Mouse (Mus musculus): ENCODE measurements around the gene Anapc7.
"Not testable (repeated sequence)": the region's sequence is repeated elsewhere in the genome, so short reads cannot be mapped to it uniquely, and the experiment has no call there.

The Anapc7 gene

GRCm38 (mm10) chr5:122405537-122405936, 16.0 kb upstream of the Anapc7 start:
- no peak for DNase-seq (ENCODE audit: low spot score)

GRCm38 (mm10) chr5:122409692-122410645, 11.5 kb upstream of the Anapc7 start:
- no peak for DNase-seq (ENCODE audit: low spot score)

DNA sequence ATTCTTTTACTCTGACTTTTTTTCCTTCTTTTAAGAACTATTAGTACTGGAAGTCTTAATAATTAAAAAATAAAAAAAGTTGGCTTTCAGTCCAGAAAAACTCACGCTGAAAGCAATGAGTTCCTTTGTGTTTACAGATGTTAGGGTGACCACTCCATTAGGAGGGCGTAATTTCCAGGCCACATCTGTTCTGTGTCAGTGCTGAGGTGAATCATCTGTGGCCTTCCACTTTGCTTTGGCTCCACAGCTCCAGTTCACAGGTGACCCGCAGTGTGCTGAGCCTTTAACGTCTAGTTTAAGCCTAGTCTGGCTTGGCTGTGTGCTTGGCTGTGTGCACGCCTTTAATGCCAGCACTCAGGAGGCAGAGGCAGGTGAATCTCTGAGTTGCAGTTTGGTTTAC, 9.6 kb upstream of the Anapc7 start:
- no peak for DNase-seq (ENCODE audit: low spot score)

DNA sequence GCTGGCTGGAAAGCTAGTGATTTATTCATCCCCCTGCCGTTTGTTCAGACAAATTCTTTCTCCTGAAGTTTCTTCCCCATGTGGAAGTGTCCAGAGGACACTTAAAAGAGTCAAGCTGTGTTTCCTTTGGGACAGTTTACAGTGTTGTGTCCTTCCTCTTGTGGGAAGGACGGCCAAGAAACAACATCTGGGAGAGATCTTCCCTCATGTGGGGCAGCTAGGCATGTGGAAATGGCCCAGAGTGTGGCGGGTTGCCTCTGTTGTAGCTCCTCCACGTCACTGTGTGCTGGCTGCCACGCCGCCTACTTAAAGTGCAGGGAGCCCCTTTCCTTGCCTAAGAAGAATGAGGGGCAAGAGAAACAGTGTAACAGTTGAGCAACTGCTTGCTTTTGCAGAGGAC, 8.7 kb upstream of the Anapc7 start:
- DNase-seq (ENCODE audit: low spot score) = no peak

DNA sequence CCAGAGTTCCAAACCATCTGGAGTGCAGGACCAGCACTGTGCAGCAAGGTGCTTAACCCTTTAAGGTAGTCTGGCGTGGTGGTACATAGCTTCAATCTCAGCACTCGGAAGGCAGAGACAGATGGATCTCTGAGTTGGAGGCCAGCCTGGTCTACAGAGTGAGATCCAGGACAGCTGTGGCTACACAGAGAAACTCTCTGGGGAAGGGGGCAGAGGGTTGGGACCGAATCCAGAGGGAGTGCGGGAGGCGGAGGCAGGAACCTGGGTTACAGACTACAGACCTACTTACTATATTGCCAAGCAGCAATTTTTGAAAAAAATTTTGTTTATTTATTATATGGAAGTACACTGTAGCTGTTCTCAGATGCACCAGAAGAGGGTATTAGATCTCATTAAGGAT, 7.1 kb upstream of the Anapc7 start:
- no peak for DNase-seq (ENCODE audit: low spot score)

- DNase-seq (ENCODE audit: low spot score) = no peak
Measured at GRCm38 (mm10) chr5:122415465-122415864, 6.0 kb upstream of the Anapc7 start.

DNA sequence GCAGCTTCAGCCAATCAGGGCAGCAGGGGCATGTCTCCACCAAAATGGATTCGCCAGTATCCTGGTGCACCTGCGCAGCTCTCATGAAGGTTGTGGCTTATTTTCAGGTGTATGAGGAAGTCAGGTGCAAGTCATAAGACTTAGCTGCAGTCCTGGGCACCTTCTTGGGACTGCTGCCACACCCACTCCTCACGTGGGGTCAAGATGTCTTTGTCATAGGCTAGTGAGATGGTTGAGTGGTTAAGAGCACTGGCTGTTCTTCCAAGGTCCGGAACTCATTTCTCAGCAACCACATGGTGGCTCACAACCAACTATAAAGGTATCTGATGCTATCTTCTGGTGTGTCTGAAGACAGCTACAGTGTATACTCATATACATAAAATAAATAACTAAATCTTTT, 817 bp upstream of the Anapc7 start:
- not testable (repeated sequence) for DNase-seq (ENCODE audit: low spot score)

DNA sequence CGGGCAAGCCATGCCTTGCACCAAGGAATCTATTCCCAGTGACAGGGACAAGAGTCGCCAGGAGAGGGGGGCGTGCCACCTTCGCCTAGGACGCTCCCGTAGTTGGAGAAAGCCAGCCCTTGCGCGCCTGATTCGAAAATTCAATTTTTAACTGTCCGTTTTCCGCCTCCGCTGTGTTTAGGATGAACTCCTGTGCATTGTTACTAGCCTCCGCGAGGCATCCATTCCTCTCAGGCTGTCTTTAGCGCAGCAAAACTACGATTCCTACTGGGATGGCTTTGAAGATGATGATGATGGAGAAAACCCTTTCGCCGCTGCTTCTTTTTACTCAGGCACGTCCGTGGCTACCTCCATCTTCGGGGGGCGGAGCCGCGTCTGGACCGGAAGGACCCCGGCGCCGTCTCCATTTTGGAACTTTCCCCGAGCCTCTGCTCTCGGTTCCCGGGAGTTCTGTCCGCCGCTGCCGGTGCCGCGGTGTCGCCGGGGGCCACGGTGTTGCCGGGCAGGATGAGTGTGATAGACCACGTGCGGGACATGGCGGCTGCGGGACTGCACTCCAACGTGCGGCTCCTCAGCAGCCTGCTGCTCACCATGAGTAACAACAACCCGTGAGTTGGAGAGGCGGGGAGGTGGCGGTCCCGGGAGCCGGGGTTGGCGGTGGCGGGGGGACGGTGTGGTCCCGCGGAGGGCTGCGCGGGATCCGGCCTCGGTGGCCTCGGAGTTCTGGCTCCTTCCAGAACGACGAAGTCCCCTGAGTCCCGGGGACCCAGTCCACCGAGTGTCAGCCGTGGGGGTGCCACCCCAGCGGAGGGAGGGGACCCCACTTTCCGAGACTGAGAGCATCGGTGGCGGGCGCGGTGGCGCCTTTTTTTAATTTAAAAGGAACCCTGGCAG, 825 bp downstream of the Anapc7 start:
- peak; percentile 90 for DNase-seq (ENCODE audit: low spot score)

- peak; percentile 6 for DNase-seq (ENCODE audit: low spot score)
Measured at GRCm38 (mm10) chr5:122423083-122423482, 1.6 kb downstream of the Anapc7 start.

DNA sequence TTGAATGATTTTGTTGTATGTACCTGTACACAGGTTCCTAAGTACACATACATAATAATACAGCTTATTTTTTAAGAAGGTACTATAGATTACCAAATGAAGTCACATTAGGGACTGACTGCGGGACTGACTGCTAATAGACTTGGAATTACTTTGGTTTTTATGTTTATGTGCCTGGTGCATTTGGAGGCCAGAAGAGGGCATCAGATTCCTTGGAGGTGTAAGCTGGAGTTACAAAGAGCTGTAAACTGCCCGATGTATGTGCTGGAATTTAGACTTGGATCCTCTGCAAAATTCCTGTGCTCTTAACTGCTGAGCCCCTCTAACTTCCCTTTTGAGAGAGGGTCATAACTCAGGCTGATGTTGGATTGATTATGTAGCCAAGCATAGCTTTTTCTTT, 4.1 kb downstream of the Anapc7 start:
- DNase-seq (ENCODE audit: low spot score) = no peak

- DNase-seq (ENCODE audit: low spot score) = no peak
Measured at GRCm38 (mm10) chr5:122430036-122430775, 8.7 kb downstream of the Anapc7 start.

GRCm38 (mm10) chr5:122431221-122431620, 9.7 kb downstream of the Anapc7 start:
- no peak for DNase-seq (ENCODE audit: low spot score)

DNA sequence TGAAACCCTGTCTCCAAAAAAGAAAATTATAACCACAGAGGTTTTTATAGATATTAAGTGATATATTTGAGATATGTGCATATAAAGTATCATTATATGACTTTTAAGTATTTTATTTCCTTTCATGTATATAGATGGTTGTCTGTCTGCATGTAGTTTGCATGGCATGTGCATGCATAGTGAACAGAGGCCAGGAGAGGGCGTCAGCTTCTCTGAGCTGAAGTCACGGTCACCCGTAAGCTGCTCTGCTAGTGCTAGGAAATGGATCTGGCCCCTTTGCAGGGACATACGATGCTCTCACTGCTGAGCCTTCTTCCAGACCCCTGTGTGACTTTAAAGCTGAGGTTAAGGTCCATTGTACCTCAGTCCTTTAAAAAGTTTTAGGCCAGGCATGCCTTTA, 13.0 kb downstream of the Anapc7 start:
- no peak for DNase-seq (ENCODE audit: low spot score)

DNA sequence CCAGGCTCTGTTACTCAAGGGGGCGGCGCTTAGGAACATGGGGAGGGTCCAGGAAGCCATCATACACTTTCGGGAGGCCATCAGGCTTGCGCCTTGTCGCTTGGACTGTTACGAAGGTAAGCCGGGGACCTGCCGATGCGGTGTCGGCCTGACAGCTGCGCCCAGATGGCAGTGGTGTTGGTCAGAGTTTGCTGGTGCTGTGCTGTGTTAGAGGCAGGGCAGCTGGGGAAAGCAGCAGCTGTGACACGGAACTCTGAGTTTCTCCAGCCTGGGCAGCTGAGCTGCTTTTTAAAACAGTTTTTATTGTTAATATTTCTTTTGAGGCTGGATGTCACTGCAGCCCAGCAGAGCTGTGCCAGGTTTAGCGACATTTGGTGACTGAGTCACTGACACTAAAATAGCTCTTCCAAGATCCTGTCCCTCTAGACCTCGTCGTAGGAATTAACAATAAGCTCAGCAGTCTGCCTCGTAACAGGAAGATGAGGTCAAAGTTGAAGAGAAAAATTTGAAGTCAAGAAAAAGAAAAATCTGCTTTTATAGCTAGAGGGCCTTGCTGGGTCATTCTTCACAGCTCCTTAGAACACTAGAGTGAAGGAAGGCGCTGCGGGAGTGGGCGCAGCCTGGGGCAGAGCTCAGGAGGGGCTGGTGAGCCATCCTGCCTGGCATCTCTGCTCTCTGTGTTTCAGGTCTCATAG, 18.1 kb downstream of the Anapc7 start:
- no peak for DNase-seq (ENCODE audit: low spot score)

DNA sequence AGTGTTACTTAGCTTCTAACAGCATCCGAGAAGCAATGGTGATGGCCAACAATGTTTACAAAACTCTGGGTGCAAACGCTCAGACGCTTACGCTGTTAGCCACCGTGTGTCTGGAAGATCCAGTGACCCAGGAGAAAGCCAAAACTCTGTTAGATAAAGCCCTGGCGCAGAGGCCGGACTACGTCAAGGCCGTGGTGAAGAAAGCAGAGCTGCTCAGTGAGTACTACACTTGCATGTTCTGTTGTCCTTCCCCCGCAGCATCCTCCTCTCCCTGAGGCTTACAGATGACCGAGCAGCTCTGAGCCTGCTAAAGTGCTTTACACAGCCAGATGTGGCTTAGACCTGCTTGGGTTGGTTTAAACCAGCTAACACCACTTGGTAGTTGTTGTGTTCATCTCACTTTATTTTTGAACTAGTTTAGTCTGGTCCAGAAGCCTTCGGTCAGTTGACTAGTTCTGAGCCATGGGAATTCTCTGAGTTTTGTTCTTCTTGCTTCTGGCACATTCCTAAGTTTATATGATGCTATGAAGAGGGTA, 18.7 kb downstream of the Anapc7 start:
- no peak for DNase-seq (ENCODE audit: low spot score)

- no peak for DNase-seq (ENCODE audit: low spot score)
Measured at GRCm38 (mm10) chr5:122444492-122444891, 23.0 kb downstream of the Anapc7 start.

GRCm38 (mm10) chr5:122445051-122445610, 23.6 kb downstream of the Anapc7 start:
- no peak for DNase-seq (ENCODE audit: low spot score)

DNA sequence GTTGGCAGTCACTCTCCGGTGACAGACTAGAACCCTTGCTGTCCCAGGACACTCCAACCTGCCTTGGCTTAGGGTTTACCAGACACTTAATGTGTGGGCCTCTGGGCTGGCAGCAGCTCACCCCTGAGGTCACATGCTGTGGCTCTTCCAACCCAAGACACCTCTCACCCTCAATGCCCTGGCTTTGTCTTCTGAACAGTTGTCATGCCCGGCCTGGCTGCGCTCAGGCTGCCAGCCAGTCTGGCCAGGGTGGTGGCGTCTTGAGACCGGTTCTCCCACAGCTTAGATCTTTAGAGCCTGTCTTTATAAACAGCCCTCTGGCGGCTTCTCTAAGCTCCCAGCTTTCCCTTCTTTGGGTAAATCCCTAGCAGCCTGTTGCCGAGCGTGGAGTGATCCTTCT, 26.4 kb downstream of the Anapc7 start:
- no peak for DNase-seq (ENCODE audit: low spot score)

GRCm38 (mm10) chr5:122448869-122449268, 27.4 kb downstream of the Anapc7 start:
- DNase-seq (ENCODE audit: low spot score) = no peak

DNA sequence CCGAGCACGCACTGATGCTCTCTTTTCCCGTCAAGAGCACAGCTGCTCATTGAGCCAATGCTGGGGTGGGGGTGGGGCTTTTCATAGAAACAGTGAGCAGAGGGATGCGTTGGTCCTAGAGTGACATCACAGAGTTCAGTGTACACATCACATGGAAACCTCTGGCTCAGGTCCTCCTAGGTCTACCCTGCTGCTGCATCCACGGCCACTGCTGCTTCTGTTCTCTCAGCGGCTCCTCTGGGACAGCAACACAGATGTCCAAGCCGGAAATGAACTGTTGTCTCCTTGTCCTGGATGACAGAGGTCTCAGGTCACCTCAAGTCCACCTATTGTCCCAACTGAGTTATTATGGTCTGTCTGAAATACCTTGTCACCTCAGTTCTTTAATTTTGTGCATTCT, 28.5 kb downstream of the Anapc7 start:
- DNase-seq (ENCODE audit: low spot score) = no peak

GRCm38 (mm10) chr5:122450913-122451317, 29.4 kb downstream of the Anapc7 start:
- no peak for DNase-seq (ENCODE audit: low spot score)
